Mouse (Mus musculus): Measurements from ENCODE around the gene Tgoln1.

DNA sequence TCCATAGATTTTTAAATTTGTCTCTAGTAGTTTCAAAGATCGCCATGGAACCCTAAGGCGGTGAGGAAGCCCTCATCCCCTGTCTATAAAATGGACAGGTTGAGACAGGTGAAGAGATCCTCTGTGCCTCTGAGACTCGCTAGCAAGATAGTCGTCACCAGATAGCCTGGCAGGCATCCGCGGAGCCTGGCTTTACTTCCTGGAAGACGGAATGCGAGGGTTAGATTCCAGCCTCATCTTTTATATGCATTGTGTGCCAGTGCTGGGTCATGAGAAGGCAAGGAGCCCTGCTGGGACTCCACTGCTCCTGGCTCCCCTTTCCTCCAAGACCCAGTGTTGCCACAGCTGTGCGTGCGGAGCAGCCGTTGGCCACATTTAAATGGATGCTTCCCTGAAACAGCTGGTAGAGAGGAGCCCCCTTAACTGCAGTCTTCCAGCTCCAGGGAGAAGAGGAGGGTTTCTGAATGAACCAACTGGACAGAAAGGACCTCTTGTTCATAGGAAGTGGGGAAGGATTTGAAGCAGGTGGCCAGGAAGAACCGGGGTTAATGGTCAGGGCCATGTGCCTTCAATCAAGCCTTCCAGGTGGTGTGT, 31.3 kb upstream of the Tgoln1 start:
- TF ChIP-seq CTCF (IDR thresholded peaks at IDR 0.05; ENCODE audit: low read depth, low read length) (no peak), POLR2A (IDR thresholded peaks at IDR 0.05; ENCODE audit: borderline replicate concordance, low read depth, low read length) (no peak)
